Mouse (Mus musculus) limb, embryonic 13.5 days (tissue): ENCODE measurements around the gene Vcp. TPM values are rescaled to one million over a fixed set of nuclear protein-coding genes. Genes with fewer than 3 reads are reported as not detected.

Experiments
- ATAC-seq: fragments of 200-750 bp; cut with Nextera tagmentation; 2 replicates; pipeline ENCODE4 v1.8.0; 2017; ENCODE audit warnings: low read depth, moderate number of reproducible peaks, moderate TSS enrichment; ENCODE audit not compliant: low FRiP score
- H3K27ac ChIP-seq: fragments of 300-500 bp; sonication (generic); 2 replicates; pipeline ENCODE4 v1.5.1; 2015; ENCODE audit warnings: inconsistent platforms, mild to moderate bottlenecking, moderate library complexity
- H3K27me3 ChIP-seq: fragments of 300-500 bp; sonication (generic); 2 replicates; pipeline ENCODE4 v1.6.1; 2015; ENCODE audit warnings: mild to moderate bottlenecking, inconsistent platforms
- H3K36me3 ChIP-seq: fragments of 300-500 bp; sonication (generic); 2 replicates; pipeline ENCODE4 v1.6.1; 2015; ENCODE audit warnings: inconsistent platforms, mild to moderate bottlenecking, moderate library complexity
- H3K4me1 ChIP-seq: fragments of 300-500 bp; sonication (generic); 2 replicates; pipeline ENCODE4 v1.6.1; 2015; ENCODE audit warnings: inconsistent platforms
- H3K4me2 ChIP-seq: fragments of 300-500 bp; sonication (generic); replicated peaks from 2 replicates; pipeline ENCODE4 v1.6.1; 2015; ENCODE audit warnings: inconsistent platforms, mild to moderate bottlenecking, moderate library complexity
- H3K4me3 ChIP-seq: fragments of 300-500 bp; sonication (generic); 2 replicates; pipeline ENCODE4 v1.5.1; 2015; ENCODE audit warnings: moderate library complexity, mild to moderate bottlenecking, inconsistent platforms
- H3K9ac ChIP-seq: fragments of 300-500 bp; sonication (generic); 2 replicates; pipeline ENCODE4 v1.6.1; 2015; ENCODE audit warnings: mild to moderate bottlenecking, inconsistent platforms
- H3K9me3 ChIP-seq: fragments of 300-500 bp; sonication (generic); 2 replicates; pipeline ENCODE4 v1.6.1; 2016; ENCODE audit warnings: inconsistent platforms
- whole genome bisulfite sequencing: fragments of 180-500 bp; shearing (Covaris S2); methylation state at CpG from one replicate; pipeline ENCODE4 v1.1.7; 2015; 5-methylcytosine and 5-hydroxymethylcytosine counted together
- polyA plus RNA-seq: library from polyadenylated mRNA; unstranded; fragments of >200 nt; fragmentation: Nextera tagmentation; extraction: Ambion mirVana; gene quantifications from 2 replicates; pipeline ENCODE4 v1.2.1, GENCODE M21; 2015

The Vcp gene
- polyA plus RNA-seq, 1 experiment from 2014 or later = 608 TPM

DNA sequence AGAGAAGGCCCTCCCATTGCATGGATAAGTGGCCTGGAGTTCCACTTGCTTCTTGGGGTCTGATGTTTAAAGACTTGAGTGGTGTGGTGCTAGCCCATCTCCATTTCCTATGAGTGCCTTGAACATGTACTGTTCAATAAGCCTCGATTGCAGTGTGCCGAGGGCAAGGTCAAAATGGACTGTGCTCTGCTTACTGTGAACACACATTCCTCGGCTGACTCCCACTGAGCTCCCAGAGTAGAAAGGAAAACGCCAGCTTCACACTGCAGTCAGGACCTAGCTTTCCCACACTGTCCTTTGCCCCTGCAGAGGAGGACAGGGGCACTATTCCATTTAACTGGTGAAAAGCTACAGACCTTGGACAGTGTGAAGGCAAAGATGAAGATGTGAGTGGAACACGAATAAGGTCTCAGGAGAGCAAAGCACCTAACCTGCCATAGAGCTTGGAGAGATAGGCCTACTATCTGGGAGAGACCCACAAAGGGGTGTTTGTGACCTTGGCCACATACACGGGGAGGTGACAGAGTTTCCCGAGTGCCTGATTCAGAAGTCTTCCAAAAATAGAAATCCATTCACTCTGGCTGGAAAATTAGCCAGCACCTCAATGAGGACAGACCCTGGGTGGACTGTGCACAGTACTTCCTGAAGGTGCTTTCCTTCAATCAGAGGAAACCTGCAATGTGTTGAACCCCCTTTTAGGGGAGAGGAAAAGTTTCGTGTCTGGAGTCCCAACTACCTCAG is 67.9 kb downstream of the Vcp start:
- no peak for ATAC-seq
- Histone ChIP-seq H3K4me2 (no peak overlapping the region), H3K4me1 (peaks cover 6% of the 10 kb centered on the region; the same call in 1 of the 2 replicates), H3K36me3 (no peaks in the 10 kb centered on the region), H3K9ac (no peak overlapping the region), H3K27ac (no peak overlapping the region), H3K27me3 (peaks cover 49% of the 10 kb centered on the region), H3K4me3 (no peak overlapping the region), H3K9me3 (no peaks in the 10 kb centered on the region)
- WGBS = 70% methylated on average over 8 of the region's 8 CpGs

Other genes with a start within 250 kb of the Vcp start
- gene Ccl19, start 243.9 kb downstream of the Vcp start, polyA plus RNA-seq = not detected in 2 replicates
- 21.6 and 28.1 TPM in 2 replicates for gene Ccl21a, start 226.5 kb downstream of the Vcp start, polyA plus RNA-seq
- 0.05 TPM in 1 of 2 replicates, not detected in the other for gene Fam205a1, start 146.6 kb downstream of the Vcp start, polyA plus RNA-seq
- gene Gm12394, start 143.7 kb downstream of the Vcp start, polyA plus RNA-seq = 0.06 TPM in 1 of 2 replicates, not detected in the other
- 0.31 TPM in 1 of 2 replicates, not detected in the other for gene Fam205c, start 126.3 kb downstream of the Vcp start, polyA plus RNA-seq
- 0.79 and 0.94 TPM in 2 replicates for gene Phf24, start 83.8 kb downstream of the Vcp start, polyA plus RNA-seq
- 8.9 and 9.0 TPM in 2 replicates for gene Dnajb5, start 50.7 kb downstream of the Vcp start, polyA plus RNA-seq
- 0.78 and 1.1 TPM in 2 replicates for gene 1700022I11Rik, start 30.9 kb downstream of the Vcp start, polyA plus RNA-seq
- gene Fancg, start 10.0 kb upstream of the Vcp start, polyA plus RNA-seq = 19.5 and 20.7 TPM in 2 replicates
- gene Pigo, start 25.3 kb upstream of the Vcp start, polyA plus RNA-seq = 25.7 and 26.0 TPM in 2 replicates
- gene Stoml2, start 31.2 kb upstream of the Vcp start, polyA plus RNA-seq = 343 and 345 TPM in 2 replicates
- 13.7 and 14.7 TPM in 2 replicates for gene Fam214b, start 45.7 kb upstream of the Vcp start, polyA plus RNA-seq
- 2.5 and 2.7 TPM in 2 replicates for gene Unc13b, start 58.4 kb upstream of the Vcp start, polyA plus RNA-seq